Mouse (Mus musculus) spleen, adult 2 months (tissue): Measurements from ENCODE around the gene Cped1.

Source experiments
- CTCF ChIP-seq: fragments of 200-500 bp; IDR thresholded peaks from 2 replicates; pipeline ENCODE4 v1.5.1; 2011; ENCODE audit warnings: mild to moderate bottlenecking, inconsistent platforms; ENCODE audit not compliant: insufficient read depth, insufficient read length, insufficient replicate concordance; ENCODE audit errors: extremely low read depth
- POLR2A ChIP-seq: fragments of 200-500 bp; IDR thresholded peaks from 2 replicates; pipeline ENCODE4 v1.6.1; 2011; ENCODE audit warnings: low read depth, low read length, inconsistent platforms

DNA sequence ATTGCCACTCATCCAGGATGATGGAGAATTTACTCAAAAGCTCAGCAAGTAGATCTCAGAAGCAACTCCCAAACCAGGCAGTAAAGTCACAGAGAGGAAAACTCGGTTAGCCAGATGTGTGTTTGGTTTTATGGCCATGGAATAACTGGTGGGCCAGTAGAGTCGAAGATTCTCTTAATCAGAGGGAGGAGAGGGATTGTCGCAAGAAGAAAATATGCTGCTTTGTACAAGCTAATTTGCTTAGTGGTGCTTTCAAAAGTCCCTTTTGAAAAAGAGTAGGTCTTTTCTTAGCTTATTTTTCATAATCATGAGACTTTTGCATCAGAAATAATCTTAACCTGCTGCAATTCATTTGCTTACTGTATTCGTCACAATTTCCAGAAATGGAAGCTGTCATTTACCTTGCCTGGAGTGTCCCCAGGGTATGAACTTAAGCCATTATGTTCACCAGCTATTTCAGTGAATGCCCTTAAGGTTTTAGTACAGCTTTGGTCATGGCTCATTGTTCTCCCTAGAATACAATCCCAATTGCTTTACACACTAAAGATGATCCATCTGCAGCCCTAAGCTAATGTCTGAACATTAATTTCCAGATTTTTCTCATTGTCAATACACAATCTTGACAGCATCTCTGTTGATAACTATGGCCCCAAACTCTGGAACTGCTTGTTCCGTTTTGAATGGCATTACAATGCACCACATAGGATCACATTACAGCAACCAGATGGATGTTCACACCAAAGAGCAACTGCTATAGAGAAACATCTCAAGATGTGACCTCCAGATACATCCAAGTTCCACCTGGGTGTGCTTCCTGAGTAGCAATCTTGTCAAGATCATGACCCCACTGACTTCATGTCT is 282.3 kb downstream of the Cped1 start:
- TF ChIP-seq CTCF: no peak
- no peak for TF ChIP-seq POLR2A
